Comparison of ENCODE assay signal across 16 mouse cellular contexts in genomic region chr7:16011418-16012085, GRCm38 (mm10). TPM values are rescaled to one million over a fixed set of nuclear protein-coding genes. Genes with fewer than 3 reads are reported as not detected.
DNase-seq lines count a peak whose midpoint lies in the region; ATAC-seq and TF ChIP-seq lines count a peak whose summit lies in the region.
"Had no signal": no experiment of that assay in that cellular context is flagged by ENCODE, and none has a peak within 500 bp of the region (broad histone marks: within the 10 kb centered on the region; RNA-seq: fewer than 3 reads in every experiment).

No protein-coding gene starts in this region.

- H3K4me1 ChIP-seq in heart, adult 2 months (ENCODE audit: control insufficient read depth, insufficient read depth, low read length): peaks cover 27% of the 10 kb centered on the region
- peaks cover 42% of the 10 kb centered on the region for H3K4me1 ChIP-seq in heart, embryonic 12.5 days (replicated peaks)
- peaks cover 50% of the 10 kb centered on the region for H3K4me1 ChIP-seq in liver, postnatal 0 days (ENCODE audit: insufficient read depth)

- H3K9ac ChIP-seq in heart, adult 2 months (ENCODE audit: low read depth, low read length): no peak overlapping the region
- no peak overlapping the region for H3K9ac ChIP-seq in heart, embryonic 12.5 days
- no peak overlapping the region for H3K9ac ChIP-seq in liver, postnatal 0 days (replicated peaks)
- H3K9ac ChIP-seq: forebrain, embryonic 12.5 days; midbrain, embryonic 15.5 days had no signal

- no peaks in the 10 kb centered on the region for H3K9me3 ChIP-seq in heart, embryonic 12.5 days (replicated peaks)
- H3K9me3 ChIP-seq in liver, postnatal 0 days (ENCODE audit: low read length): no peaks in the 10 kb centered on the region
- H3K9me3 ChIP-seq: forebrain, embryonic 12.5 days; midbrain, embryonic 15.5 days had no signal

- H3K27ac ChIP-seq in heart, adult 2 months: peak overlapping the region; percentile 13; the same call in 1 of the 2 replicates
- no peak overlapping the region for H3K27ac ChIP-seq in heart, embryonic 12.5 days (ENCODE audit: poor library complexity, severe bottlenecking)
- no peak overlapping the region for H3K27ac ChIP-seq in liver, postnatal 0 days (ENCODE audit: low read depth)
- H3K27ac ChIP-seq: forebrain, embryonic 12.5 days; midbrain, embryonic 15.5 days had no signal

- peaks cover 11% of the 10 kb centered on the region for H3K79me2 ChIP-seq in heart, adult 2 months (replicated peaks; ENCODE audit: control insufficient read depth, insufficient read depth, low read length)

- H3K4me3 ChIP-seq in heart, adult 2 months: no peak overlapping the region
- no peak overlapping the region for H3K4me3 ChIP-seq in heart, embryonic 12.5 days
- no peak overlapping the region for H3K4me3 ChIP-seq in liver, postnatal 0 days (ENCODE audit: low read depth, low read length)
- H3K4me3 ChIP-seq: forebrain, embryonic 12.5 days; midbrain, embryonic 15.5 days had no signal

- intact Hi-C loops in heart, adult 2 months (cut with DNase I): no loop called here

- DNase-seq in heart, adult 2 months: no peak
- DNase-seq in 416B (ENCODE audit: low read depth): peak; percentile 69
- DNase-seq in brain, adult 2 months (ENCODE audit: low read depth, low spot score): peak; percentile 45
- DNase-seq in liver, postnatal 0 days: no peak
- DNase-seq in frontal cortex, postnatal 36 days (ENCODE audit: low spot score in 2 of 2): no peak
- no peak for DNase-seq in ovary, postnatal 14 days (ENCODE audit: low spot score)
- DNase-seq in c-Kit-positive CD71-positive TER-119-positive erythroid progenitor cells, embryonic 14.5 days (ENCODE audit: low spot score): no peak
- DNase-seq: cerebellum, adult 9-10 months; lung, postnatal 36 days had no signal

- no peak for TF ChIP-seq CTCF in heart, adult 2 months (IDR thresholded peaks at IDR 0.05)
- TF ChIP-seq CTCF in liver, postnatal 0 days (IDR thresholded peaks at IDR 0.05; ENCODE audit: low read depth): no peak

- TF ChIP-seq POLR2A in heart, adult 2 months (IDR thresholded peaks at IDR 0.05; ENCODE audit: insufficient read depth, low read depth, low read length): no peak

- H3K36me3 ChIP-seq in heart, adult 2 months (ENCODE audit: control insufficient read depth, insufficient read depth, low read length): no peaks in the 10 kb centered on the region; the same call in none of the 2 replicates
- H3K36me3 ChIP-seq in heart, embryonic 12.5 days: peaks cover 14% of the 10 kb centered on the region; the same call in 1 of the 2 replicates
- H3K36me3 ChIP-seq in liver, postnatal 0 days (replicated peaks; ENCODE audit: insufficient read depth, low read length): no peaks in the 10 kb centered on the region
- H3K36me3 ChIP-seq: midbrain, embryonic 15.5 days had no signal

- 25% methylated on average over 7 of the region's 7 CpGs for WGBS in heart, adult 2 months
- WGBS in heart, embryonic 12.5 days: 68% methylated on average over 7 of the region's 7 CpGs
- WGBS in liver, postnatal 0 days (ENCODE audit: insufficient replicate concordance): 29% methylated on average over 7 of the region's 7 CpGs

- ATAC-seq in heart, embryonic 12.5 days (ENCODE audit: insufficient number of reproducible peaks, low FRiP score): no peak
- ATAC-seq in liver, postnatal 0 days: no peak
- ATAC-seq: midbrain, embryonic 15.5 days had no signal

- H3K27me3 ChIP-seq in heart, adult 2 months (ENCODE audit: control insufficient read depth, insufficient read depth, low read length): no peaks in the 10 kb centered on the region
- no peaks in the 10 kb centered on the region for H3K27me3 ChIP-seq in heart, embryonic 12.5 days (replicated peaks)
- H3K27me3 ChIP-seq in liver, postnatal 0 days (ENCODE audit: insufficient read depth, low read length): no peaks in the 10 kb centered on the region
- H3K27me3 ChIP-seq: forebrain, embryonic 12.5 days; midbrain, embryonic 15.5 days had no signal

- no peak for TF ChIP-seq EP300 in heart, adult 2 months (IDR thresholded peaks at IDR 0.05; ENCODE audit: insufficient read depth, low read depth, low read length)
- no peak for TF ChIP-seq EP300 in liver, postnatal 0 days (IDR thresholded peaks at IDR 0.05; ENCODE audit: low read depth)

- no peak overlapping the region for H3K4me2 ChIP-seq in heart, embryonic 12.5 days
- peak overlapping the region; percentile 34; the same call in 1 of the 2 replicates for H3K4me2 ChIP-seq in liver, postnatal 0 days (ENCODE audit: low read depth, low read length)
- H3K4me2 ChIP-seq: forebrain, embryonic 12.5 days; midbrain, embryonic 15.5 days had no signal

RNA-seq across cellular contexts. Expression of gene Bicra, which starts 36.2 kb away (rescaled TPM):
- 1 to 10 TPM; 5.8 to 7.5 TPM for total RNA-seq in heart, adult 2 months (2021)
- 5.9 and 8.4 TPM in 2 replicates for polyA plus RNA-seq in heart, adult 2 months (2012; rRNA removed)
- polyA plus RNA-seq in heart, embryonic 12.5 days (2016; fragmentation: Nextera tagmentation; extraction: Ambion mirVana): 5.9 and 6.4 TPM in 2 replicates
- 0.95 and 1.0 TPM in 2 replicates for polyA plus RNA-seq in liver, postnatal 0 days (2015; fragmentation: Nextera tagmentation; extraction: Ambion mirVana)

RNA-seq across cellular contexts. Expression of gene Ehd2, which starts 44.2 kb away (rescaled TPM):
- 10 to 100 TPM; 76.8 to 91.3 TPM for total RNA-seq in heart, adult 2 months (2021)
- polyA plus RNA-seq in heart, adult 2 months (2012; rRNA removed): 81.9 and 100 TPM in 2 replicates
- 35.2 and 37.9 TPM in 2 replicates for polyA plus RNA-seq in heart, embryonic 12.5 days (2016; fragmentation: Nextera tagmentation; extraction: Ambion mirVana)
- 1.9 and 2.7 TPM in 2 replicates for polyA plus RNA-seq in liver, postnatal 0 days (2015; fragmentation: Nextera tagmentation; extraction: Ambion mirVana)

RNA-seq across cellular contexts. Expression of gene Zfp541, which starts 50.1 kb away (rescaled TPM):
- total RNA-seq in heart, adult 2 months (2021): not detected
- polyA plus RNA-seq in heart, adult 2 months (2012; rRNA removed): 0.02 and 0.03 TPM in 2 replicates
- 0.05 TPM in 1 of 2 replicates, not detected in the other for polyA plus RNA-seq in heart, embryonic 12.5 days (2016; fragmentation: Nextera tagmentation; extraction: Ambion mirVana)
- polyA plus RNA-seq in liver, postnatal 0 days (2015; fragmentation: Nextera tagmentation; extraction: Ambion mirVana): not detected in 2 replicates
- total RNA-seq: gastrocnemius, adult 8-10 months; liver, adult 2 months had no signal
- polyA plus RNA-seq: embryonic facial prominence, embryonic 11.5 days; forebrain, embryonic 12.5 days; heart, embryonic 16.5 days had no signal

Comparison
In these comparisons a context has a peak if more than half of its experiments do, and no peak if none do; other contexts are left out.
1. DNase-seq: peak in 416B (single experiment) and brain, adult 2 months (single experiment); none in heart, adult 2 months (0 of 2), liver, postnatal 0 days (single experiment), frontal cortex, postnatal 36 days (0 of 2), ovary, postnatal 14 days (single experiment) and c-Kit-positive CD71-positive TER-119-positive erythroid progenitor cells, embryonic 14.5 days (single experiment).